Mouse (Mus musculus) myocyte (in vitro differentiated cells): Measurements from ENCODE around the gene Rbm8a. TPM values are rescaled to one million over a fixed set of nuclear protein-coding genes. Genes with fewer than 3 reads are reported as not detected.

ENCODE experiments used
- H3K27me3 ChIP-seq: one replicate; pipeline ENCODE4 v1.6.1; 2011; ENCODE audit not compliant: control insufficient read depth, insufficient read depth, insufficient read length
- H3K36me3 ChIP-seq: one replicate; pipeline ENCODE4 v1.6.1; 2011; ENCODE audit not compliant: control insufficient read depth, insufficient read depth
- H3K4me2 ChIP-seq: one replicate; pipeline ENCODE4 v1.6.1; 2011; ENCODE audit warnings: low read depth, control low read depth
- H3K4me3 ChIP-seq: one replicate; pipeline ENCODE4 v1.5.1; 2011; ENCODE audit warnings: mild to moderate bottlenecking, control low read depth, moderate library complexity
- H3K79me2 ChIP-seq: one replicate; pipeline ENCODE4 v1.6.1; 2011; ENCODE audit not compliant: control insufficient read depth, insufficient read depth
- H3ac ChIP-seq: one replicate; pipeline ENCODE4 v1.6.1; 2011; ENCODE audit not compliant: control insufficient read depth, insufficient read length
- CEBPB ChIP-seq: IDR thresholded peaks from 2 replicates; pipeline ENCODE4 v1.6.1; 2011; ENCODE audit warnings: mild to moderate bottlenecking, moderate library complexity; ENCODE audit not compliant: poor library complexity, insufficient read depth, severe bottlenecking
- E2F4 ChIP-seq: IDR thresholded peaks from one replicate; pipeline ENCODE4 v1.6.1; 2011; ENCODE audit warnings: mild to moderate bottlenecking, control low read depth, moderate library complexity; ENCODE audit not compliant: insufficient read depth
- MAX ChIP-seq: IDR thresholded peaks from one replicate; pipeline ENCODE4 v1.6.1; 2011; ENCODE audit warnings: low read depth, mild to moderate bottlenecking, control low read depth
- MYOD1 ChIP-seq, 3 experiments: IDR thresholded peaks; one replicate each; pipeline ENCODE4 v1.6.1; 2011; ENCODE audit warnings: control low read depth in 2 of 3, low read depth in 2 of 3, mild to moderate bottlenecking in 2 of 3, moderate library complexity in 1 of 3; ENCODE audit not compliant: insufficient read length in 2 of 3, control insufficient read depth in 1 of 3
- MYOG ChIP-seq, 3 experiments: IDR thresholded peaks; one replicate each; pipeline ENCODE4 v1.6.1; 2011; ENCODE audit warnings: control low read depth in 2 of 3, low read depth in 2 of 3, mild to moderate bottlenecking in 2 of 3; ENCODE audit not compliant: insufficient read length in 2 of 3, control insufficient read depth in 1 of 3, insufficient read depth in 1 of 3
- POLR2A ChIP-seq: IDR thresholded peaks from one replicate; pipeline ENCODE4 v1.6.1; 2011; ENCODE audit warnings: low read depth, mild to moderate bottlenecking, control low read depth, moderate library complexity; ENCODE audit not compliant: insufficient read length
- POLR2AphosphoS2 ChIP-seq: IDR thresholded peaks from one replicate; pipeline ENCODE4 v1.6.1; 2011; ENCODE audit warnings: low read depth, control low read depth; ENCODE audit not compliant: insufficient read length
- REST ChIP-seq: IDR thresholded peaks from one replicate; pipeline ENCODE4 v1.6.1; 2011; ENCODE audit warnings: mild to moderate bottlenecking, control low read depth, moderate library complexity; ENCODE audit not compliant: insufficient read depth, insufficient read length
- SRF ChIP-seq: IDR thresholded peaks from one replicate; pipeline ENCODE4 v1.6.1; 2011; ENCODE audit warnings: low read depth; ENCODE audit not compliant: control insufficient read depth, insufficient read length
- TCF12 ChIP-seq: IDR thresholded peaks from one replicate; pipeline ENCODE4 v1.6.1; 2011; ENCODE audit warnings: mild to moderate bottlenecking, control low read depth; ENCODE audit not compliant: poor library complexity, insufficient read depth, severe bottlenecking
- TCF3 ChIP-seq: IDR thresholded peaks from one replicate; pipeline ENCODE4 v1.6.1; 2011; ENCODE audit warnings: low read depth, control low read depth; ENCODE audit not compliant: insufficient read length
- USF1 ChIP-seq: IDR thresholded peaks from one replicate; pipeline ENCODE4 v1.6.1; 2011; ENCODE audit warnings: low read depth, mild to moderate bottlenecking, control low read depth, moderate library complexity
- polyA plus RNA-seq: library from polyadenylated mRNA; unstranded; fragments of >200 nt; fragmentation: generic; extraction: Trizol; gene quantifications from one replicate; pipeline ENCODE4 v1.2.1, GENCODE M21; 2012; ENCODE audit warnings: missing spikeins

Gene Rbm8a
- polyA plus RNA-seq, 1 experiment, result 68.4 TPM

- Histone ChIP-seq H3K27me3 (no peaks in the 10 kb centered on the region), H3K4me2 (peak within 1 kb of the TSS; percentile 98), H3ac (peak within 1 kb of the TSS; percentile 80), H3K36me3 (peaks cover 6% of the 10 kb centered on the region), H3K79me2 (peaks cover 44% of the 10 kb centered on the region), H3K4me3 (peak within 1 kb of the TSS; percentile 48)
- no peak for TF ChIP-seq USF1
- no peak for TF ChIP-seq TCF12
- peak; percentile 72 for TF ChIP-seq POLR2AphosphoS2
- TF ChIP-seq MYOD1 (IDR thresholded peaks at IDR 0.05; ENCODE audit: control insufficient read depth in 1 of 3, insufficient read length in 2 of 3, low read depth in 2 of 3), result peak in 2 of 3 experiments; percentile 54 to 66
- no peak for TF ChIP-seq MAX
- no peak for TF ChIP-seq CEBPB
- no peak for TF ChIP-seq TCF3
- peak in 1 of 3 experiments; percentile 57 for TF ChIP-seq MYOG (IDR thresholded peaks at IDR 0.05; ENCODE audit: control insufficient read depth in 1 of 3, insufficient read depth in 1 of 3, insufficient read length in 2 of 3, low read depth in 2 of 3)
- TF ChIP-seq REST, result no peak
- TF ChIP-seq E2F4, result no peak
- peak; percentile 87 for TF ChIP-seq POLR2A
- TF ChIP-seq SRF, result peak; percentile 48
Measured at GRCm38 (mm10) chr3:96600639-96601250, 29.0 kb upstream of the Rbm8a start, which contains the start of gene Lix1l. Lix1l (plus strand) TSS chr3:96601149.

DNA sequence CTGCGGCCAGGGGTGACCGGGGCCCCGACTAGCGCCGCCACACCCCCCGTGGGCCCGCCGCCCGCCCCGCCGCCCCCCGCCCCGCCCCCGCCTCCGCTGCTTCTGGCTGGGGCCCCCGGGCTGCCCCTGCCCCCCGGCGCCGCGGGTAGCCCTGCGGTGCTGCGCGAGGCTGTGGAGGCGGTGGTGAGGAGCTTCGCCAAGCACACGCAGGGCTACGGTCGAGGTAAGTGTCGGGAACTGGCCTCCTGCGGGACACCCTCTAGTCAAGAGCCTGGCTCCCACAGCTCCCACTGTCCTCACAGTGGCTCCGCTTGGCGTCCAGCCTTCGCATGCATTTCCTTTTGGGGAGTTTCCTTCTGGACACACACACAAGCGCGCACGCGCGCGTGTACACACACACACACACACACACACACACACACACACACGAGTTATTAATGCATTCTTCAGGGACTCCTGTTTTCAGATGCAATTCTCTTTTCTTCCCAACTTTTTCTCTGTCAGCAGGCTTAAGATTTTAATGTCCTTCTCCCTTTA lies 28.4 kb upstream of the Rbm8a start:
- Histone ChIP-seq H3K27me3 (no peaks in the 10 kb centered on the region), H3K4me2 (peak overlapping the region; percentile 98), H3K4me3 (peak overlapping the region; percentile 48), H3K79me2 (peaks cover 46% of the 10 kb centered on the region), H3K36me3 (peaks cover 6% of the 10 kb centered on the region), H3ac (peak overlapping the region; percentile 80)
- TF ChIP-seq POLR2A, result peak; percentile 44
- no peak for TF ChIP-seq CEBPB
- TF ChIP-seq TCF12, result no peak
- TF ChIP-seq MYOD1 (IDR thresholded peaks at IDR 0.05; ENCODE audit: control insufficient read depth in 1 of 3, insufficient read length in 2 of 3, low read depth in 2 of 3), result no peak
- TF ChIP-seq MAX, result no peak
- TF ChIP-seq MYOG (IDR thresholded peaks at IDR 0.05; ENCODE audit: control insufficient read depth in 1 of 3, insufficient read depth in 1 of 3, insufficient read length in 2 of 3, low read depth in 2 of 3), result no peak
- peak; percentile 96 for TF ChIP-seq SRF
- no peak for TF ChIP-seq REST
- TF ChIP-seq POLR2AphosphoS2, result peak; percentile 48
- no peak for TF ChIP-seq E2F4
- TF ChIP-seq USF1, result no peak
- TF ChIP-seq TCF3, result no peak

GRCm38 (mm10) chr3:96601941-96602703 lies 27.6 kb upstream of the Rbm8a start:
- Histone ChIP-seq H3K4me2 (peak overlapping the region; percentile 98), H3K36me3 (peaks cover 10% of the 10 kb centered on the region), H3K4me3 (peak overlapping the region; percentile 48), H3K27me3 (no peaks in the 10 kb centered on the region), H3K79me2 (peaks cover 54% of the 10 kb centered on the region), H3ac (peak overlapping the region; percentile 80)
- TF ChIP-seq MAX (no peak), TCF3 (no peak), TCF12 (no peak), CEBPB (no peak), USF1 (no peak), POLR2AphosphoS2 (no peak), SRF (no peak), MYOD1 (IDR thresholded peaks at IDR 0.05; ENCODE audit: control insufficient read depth in 1 of 3, insufficient read length in 2 of 3, low read depth in 2 of 3) (no peak), E2F4 (no peak), POLR2A (no peak), REST (no peak), MYOG (IDR thresholded peaks at IDR 0.05; ENCODE audit: control insufficient read depth in 1 of 3, insufficient read depth in 1 of 3, insufficient read length in 2 of 3, low read depth in 2 of 3) (no peak)

- TF ChIP-seq MYOG (IDR thresholded peaks at IDR 0.05; ENCODE audit: control insufficient read depth in 1 of 3, insufficient read depth in 1 of 3, insufficient read length in 2 of 3, low read depth in 2 of 3), result no peak
- TF ChIP-seq SRF, result no peak
- no peak for TF ChIP-seq TCF12
- no peak for TF ChIP-seq CEBPB
- no peak for TF ChIP-seq TCF3
- no peak for TF ChIP-seq POLR2AphosphoS2
- no peak for TF ChIP-seq MAX
- TF ChIP-seq USF1, result no peak
- no peak for TF ChIP-seq MYOD1 (IDR thresholded peaks at IDR 0.05; ENCODE audit: control insufficient read depth in 1 of 3, insufficient read length in 2 of 3, low read depth in 2 of 3)
- TF ChIP-seq E2F4, result no peak
- no peak for TF ChIP-seq REST
- TF ChIP-seq POLR2A, result no peak
- Histone ChIP-seq H3K36me3 (peaks cover 16% of the 10 kb centered on the region), H3K4me3 (peak overlapping the region; percentile 48), H3ac (no peak overlapping the region), H3K4me2 (peak overlapping the region; percentile 98), H3K79me2 (peaks cover 56% of the 10 kb centered on the region), H3K27me3 (no peaks in the 10 kb centered on the region)
Measured at GRCm38 (mm10) chr3:96602704-96603084, 27.0 kb upstream of the Rbm8a start.
